Mouse (Mus musculus): Measurements from ENCODE around the gene Pheta2.

Gene Pheta2

DNA sequence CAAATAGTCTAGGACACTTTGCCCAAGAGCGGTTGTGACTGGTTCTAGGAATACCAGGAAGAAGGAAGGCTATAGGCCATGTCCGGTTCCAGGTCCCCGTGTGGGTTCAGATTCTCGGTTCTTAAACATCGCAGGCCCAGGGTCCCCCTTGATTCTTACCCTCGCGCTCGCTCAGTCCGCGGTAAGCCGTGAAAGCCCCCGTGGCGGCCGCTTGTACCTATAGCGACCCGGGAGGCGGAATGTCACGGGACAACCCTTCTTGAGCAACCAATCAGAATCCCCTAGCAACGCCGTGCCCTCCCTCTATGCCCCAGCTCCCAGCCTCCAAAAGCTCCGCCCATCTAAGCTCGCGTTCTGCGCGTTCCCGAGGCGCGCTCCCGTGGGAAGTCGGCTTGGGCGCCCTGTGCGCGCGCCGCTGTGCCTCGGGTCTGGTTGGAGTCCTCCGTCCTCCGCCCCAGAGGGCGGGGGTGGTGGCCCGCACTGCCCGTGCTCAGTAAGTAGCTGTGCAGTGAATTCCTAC, at the start of gene Pheta2, which contains the start of the genes Naga and Smdt1:
Pheta2 (plus strand) TSS at position 350 of the 520 bp plus-strand sequence.
Naga (minus strand) TSS at position 333 of the 520 bp plus-strand sequence.
Smdt1 (plus strand) TSS at position 367 of the 520 bp plus-strand sequence.
- peak; percentile 89 for DNase-seq (ENCODE audit: extremely low spot score, low read depth, low spot score)

DNA sequence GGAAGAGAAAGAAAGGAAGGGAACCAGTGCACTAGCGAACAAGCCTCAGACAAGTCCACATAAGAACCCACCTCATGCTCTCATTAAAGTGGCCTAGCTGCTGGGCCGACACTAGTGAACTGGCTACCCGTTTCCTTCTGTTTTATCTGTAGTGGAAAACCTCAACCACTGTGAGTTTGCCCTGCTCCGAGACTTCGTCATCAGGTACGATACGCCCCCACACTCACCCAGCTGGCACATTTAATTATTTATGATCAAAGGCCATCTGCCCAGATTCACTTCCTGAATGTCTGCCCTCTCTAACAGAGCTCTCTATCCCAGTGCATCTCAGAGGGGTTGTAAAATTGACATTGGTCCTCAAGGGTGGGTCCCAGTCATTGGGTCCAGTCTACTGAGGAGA, 48.5 kb upstream of the Pheta2 start:
- DNase-seq (ENCODE audit: extremely low spot score, low read depth, low spot score): no peak

DNA sequence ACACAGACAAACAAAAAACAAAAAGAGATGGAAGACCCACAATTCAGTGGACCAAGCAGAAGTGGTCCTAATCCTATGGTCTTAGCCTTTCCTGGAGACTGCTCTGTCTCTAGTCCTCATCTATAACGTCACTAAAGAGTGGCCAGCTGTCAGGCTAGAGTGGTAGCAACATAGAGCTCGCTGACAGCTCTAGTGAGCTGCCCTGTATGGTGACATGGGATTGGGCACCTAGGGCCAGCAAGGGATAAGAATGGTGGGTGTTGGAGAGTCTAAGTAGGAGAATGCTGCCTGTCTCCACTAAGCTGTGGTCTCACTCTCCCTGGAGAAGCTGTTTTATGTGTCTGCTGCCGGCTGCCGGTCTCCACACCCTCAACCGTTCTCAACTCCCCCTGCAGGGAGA, 45.9 kb upstream of the Pheta2 start:
- no peak for DNase-seq (ENCODE audit: extremely low spot score, low read depth, low spot score)

DNA sequence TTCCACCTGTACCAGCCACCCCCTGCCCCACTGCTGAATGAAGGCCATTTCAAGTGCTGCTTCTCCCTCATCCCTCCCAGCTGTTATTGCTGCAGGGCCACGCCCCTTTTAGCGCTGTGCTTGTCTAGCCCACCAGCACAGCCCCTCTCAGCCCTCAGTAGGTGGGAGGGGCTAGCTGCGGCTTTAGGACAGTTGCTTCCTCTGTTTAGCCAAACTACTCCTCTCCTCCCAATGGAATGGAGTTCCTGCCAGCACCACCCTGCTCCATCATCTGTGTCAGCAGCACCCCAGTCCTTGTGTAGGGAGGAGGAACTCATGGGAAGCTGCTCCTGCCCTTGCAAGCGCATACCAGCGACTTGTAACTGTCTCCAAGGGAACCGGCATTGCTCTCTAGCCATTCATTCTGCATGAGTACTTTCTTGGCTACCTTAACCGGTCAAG, 45.5 kb upstream of the Pheta2 start:
- no peak for DNase-seq (ENCODE audit: extremely low spot score, low read depth, low spot score)

DNA sequence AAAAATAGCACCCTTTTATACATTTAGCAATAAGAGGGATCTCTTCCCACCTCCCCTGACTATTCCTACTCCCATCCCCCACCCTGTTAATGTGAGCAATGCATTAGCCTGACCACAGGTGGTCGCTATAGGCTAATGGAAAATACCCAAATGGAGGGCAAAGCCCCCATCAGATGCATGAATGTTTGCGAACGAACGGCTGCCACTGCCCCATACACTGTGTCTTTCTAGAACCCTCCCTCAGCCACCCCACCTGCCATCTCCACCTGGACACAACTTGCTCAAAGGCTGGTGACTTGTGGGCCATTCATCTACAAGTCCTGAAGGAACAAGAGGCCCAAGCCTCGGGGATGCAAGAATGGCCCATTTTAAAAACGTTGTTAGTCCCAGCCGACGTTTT, 44.7 kb upstream of the Pheta2 start:
- DNase-seq (ENCODE audit: extremely low spot score, low read depth, low spot score): no peak

DNA sequence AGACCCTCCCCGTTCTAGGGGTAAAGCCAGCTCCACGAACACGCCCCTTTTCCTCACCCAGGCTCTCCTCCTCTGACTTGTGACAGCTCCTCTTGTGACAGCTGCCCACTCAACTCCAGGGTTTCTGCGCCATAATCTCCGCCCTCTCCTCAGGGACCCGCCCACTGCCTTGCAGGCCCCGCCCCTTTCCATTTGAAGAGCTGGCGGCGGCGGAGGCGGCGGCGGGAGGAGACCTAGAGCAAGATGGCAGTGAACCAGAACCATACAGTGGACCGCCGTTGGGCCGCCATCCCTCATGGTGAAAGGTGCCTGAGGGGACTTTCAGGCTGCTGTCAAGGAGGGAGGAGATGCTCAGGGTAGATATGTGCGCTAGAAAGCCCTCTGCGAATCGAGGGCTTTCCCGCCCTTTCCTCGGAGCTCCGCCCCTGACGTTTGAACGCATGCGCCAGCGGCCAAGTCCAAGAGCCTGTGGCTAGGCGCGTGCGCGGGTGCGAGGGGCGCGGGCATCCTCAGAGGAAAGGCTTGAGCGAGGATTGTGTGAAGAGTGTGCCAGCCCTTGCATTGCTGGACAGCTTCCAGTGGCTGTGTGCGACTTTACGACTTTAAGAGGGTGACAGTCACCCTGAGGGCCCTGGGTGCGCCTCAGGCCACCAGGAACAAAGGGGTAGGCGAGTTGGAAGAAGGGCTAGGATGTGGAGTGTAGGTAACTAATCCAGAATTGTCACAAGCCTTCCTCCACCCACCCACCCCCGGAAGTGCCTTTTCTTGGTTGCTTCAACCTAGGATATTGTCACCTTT, 39.8 kb upstream of the Pheta2 start, which contains the start of gene Wbp2nl:
Wbp2nl (plus strand) TSS at position 191 of the 798 bp plus-strand sequence.
- no peak for DNase-seq (ENCODE audit: extremely low spot score, low read depth, low spot score)

DNA sequence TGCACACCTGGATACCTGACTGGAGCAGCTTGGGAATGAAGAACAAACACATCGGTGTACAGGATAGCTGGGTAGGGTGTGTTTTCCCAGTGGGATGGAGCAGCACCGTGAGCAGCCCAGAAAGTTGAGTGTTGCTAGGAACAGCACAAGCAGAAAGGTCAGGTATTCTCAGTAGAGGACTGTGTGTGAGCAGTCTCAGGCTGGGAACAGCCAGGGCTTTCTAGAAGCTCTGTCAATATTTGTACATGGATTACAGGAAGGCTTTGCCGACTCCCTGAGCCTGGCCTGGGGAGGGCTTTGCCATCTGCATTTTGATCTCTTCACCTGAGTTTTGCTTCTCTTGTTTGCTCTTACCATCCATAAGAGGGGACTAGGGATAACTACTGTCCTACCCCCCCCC, 31.6 kb upstream of the Pheta2 start:
- DNase-seq (ENCODE audit: extremely low spot score, low read depth, low spot score): no peak

DNA sequence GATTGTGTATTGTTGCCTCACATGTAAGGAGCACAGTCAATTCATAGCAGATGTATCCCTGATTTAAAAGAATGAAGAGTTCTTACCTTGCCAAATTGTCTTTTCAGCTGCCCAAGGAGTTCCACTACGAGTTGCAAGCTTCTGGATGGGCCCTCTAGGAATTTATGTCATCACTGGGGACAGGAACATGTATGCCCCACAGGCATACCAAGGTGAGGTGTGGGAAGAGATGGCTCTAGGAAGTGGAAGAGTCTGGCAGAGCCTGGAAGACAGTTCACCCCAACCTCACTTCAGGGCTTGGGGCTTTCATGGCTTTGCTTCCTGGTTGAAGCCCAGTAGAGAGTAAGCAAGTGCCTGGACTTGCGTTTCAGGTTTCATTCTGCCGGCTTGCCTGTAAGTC, 30.3 kb upstream of the Pheta2 start:
- DNase-seq (ENCODE audit: extremely low spot score, low read depth, low spot score): no peak

DNA sequence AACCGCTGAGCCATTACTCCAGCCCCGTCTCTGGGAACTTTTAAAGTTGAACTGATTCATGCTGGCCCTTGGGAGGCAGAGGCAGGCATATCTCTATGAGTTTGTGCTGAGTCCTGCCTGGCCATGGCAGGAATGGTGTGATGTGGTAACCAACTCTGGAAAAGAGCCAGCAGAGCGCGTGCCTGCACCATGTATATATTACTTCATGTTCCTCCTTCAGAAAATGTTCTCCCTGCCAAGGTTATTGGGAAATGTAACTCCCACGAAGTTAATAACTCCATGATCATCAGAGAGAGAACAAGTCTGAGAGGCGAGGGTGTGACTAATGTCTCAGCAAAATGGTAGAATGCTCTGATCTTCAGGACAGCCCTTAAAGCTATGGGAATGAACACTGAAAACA, 20.9 kb upstream of the Pheta2 start:
- DNase-seq (ENCODE audit: extremely low spot score, low read depth, low spot score): no peak

DNA sequence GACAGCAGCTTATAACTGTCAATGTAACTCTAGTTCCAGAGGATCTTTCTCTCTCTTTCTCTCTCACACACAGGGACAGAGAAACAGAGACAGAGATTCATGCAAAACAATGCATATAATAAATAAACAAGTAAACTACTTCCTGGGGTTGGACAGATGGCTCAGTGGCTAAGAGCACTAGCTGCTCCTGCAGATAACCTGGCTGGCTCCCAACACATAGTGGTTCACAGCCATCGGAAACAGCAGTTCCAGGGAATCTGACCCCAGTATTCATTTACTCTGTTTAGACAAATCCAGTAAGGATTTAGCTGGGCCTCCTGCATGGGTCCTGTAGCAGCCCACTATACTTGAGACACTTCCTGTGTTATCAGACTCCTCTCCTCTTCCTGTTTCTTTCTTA, 19.1 kb upstream of the Pheta2 start:
- DNase-seq (ENCODE audit: extremely low spot score, low read depth, low spot score): no peak

DNA sequence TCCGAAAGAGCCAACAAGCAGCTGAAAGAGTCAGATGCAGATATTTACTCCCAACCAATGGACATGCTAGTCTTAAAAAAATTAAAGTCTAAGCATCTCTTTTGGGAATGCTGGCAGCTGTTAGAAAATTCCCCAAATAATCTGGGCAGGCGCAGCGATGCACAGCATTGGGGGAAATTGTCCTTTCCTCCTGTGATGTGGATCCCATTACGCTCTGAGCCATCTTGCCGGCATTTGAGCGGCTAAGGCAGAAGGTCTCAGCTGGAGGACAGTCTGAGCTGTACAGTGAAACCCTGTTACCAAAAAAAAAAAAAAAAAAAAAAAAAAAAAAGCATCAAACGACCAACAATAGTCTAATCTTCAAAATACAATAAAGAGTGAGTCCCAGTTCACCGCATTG, 16.5 kb upstream of the Pheta2 start:
- DNase-seq (ENCODE audit: extremely low spot score, low read depth, low spot score): no peak

DNA sequence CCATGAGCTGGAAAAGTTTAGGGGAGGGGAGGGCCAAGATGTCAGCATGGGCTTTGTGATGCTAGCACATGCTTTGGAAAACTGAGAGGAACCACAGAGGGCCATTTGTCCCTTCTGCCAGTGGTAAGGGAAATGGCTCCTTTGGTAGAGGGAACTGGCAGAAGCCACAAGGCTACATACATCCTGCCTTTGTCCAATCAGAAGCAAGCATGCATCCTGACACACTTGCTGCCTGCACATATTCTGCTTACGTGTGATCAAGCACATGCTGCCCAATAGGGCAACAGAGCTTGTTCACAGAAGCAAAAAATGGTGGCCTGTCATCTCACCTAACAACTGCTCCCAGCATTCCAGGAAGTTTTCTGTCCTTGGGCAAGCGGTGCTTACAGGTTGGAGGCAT, 13.4 kb upstream of the Pheta2 start:
- DNase-seq (ENCODE audit: extremely low spot score, low read depth, low spot score): no peak

DNA sequence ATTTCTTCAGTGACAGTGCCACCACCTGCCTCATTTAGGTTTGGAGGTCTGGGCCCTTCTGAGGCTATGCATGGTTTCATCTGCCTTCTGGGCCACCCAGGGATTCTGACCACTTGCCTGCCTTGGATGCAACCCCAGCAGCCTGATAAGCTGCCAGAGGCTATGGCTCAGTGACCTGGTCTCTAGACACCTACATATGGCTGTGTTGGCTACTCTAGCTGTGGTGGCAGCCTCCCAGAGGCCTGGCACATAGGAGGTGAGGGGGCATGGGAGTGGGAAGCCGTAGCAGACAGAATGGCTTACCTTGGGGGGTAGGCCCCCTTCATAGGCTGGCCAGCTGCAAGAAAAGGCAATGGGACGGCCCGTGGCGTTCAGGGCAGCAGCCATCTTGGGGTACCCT, 3.5 kb upstream of the Pheta2 start:
- no peak for DNase-seq (ENCODE audit: extremely low spot score, low read depth, low spot score)

DNA sequence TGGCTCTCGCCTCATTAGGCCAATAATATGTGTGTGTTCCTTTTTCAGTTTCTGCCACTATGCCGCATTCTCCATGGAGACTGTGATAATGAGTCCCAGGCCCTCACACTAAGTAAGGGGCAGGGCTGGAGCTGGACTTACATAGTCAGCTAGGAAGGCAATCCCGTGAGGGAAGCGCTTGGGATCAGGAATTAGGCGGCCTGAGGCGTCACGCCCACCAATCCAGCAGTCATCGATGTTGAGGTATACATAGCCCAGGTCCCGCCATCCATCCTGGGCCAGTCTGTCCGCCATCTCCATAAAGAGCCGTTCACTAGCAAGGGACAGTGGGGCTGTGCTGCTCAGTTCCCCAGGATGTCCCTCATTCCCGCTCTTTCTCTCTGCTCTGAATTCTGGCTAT, 2.1 kb upstream of the Pheta2 start:
- DNase-seq (ENCODE audit: extremely low spot score, low read depth, low spot score): no peak

DNA sequence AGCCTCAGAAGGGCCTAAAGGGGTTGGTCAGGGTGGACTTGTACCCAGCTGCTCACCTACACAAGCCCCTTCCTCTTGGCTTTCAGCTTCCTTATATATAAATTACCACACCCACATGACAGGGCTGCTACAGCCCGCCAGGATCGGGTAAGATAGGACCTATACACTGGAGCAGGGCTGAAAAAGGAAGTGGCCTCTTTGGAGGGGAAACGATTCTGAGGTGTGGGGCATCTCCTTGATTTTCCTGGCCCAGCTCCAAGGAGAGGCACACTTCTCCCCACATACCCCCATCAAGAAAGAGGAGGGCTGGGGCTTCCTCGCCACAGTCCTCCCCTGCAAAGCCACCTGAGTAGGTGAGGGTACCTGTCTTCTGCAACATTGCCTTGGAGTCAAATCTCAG, 867 bp upstream of the Pheta2 start:
- DNase-seq (ENCODE audit: extremely low spot score, low read depth, low spot score): no peak

DNA sequence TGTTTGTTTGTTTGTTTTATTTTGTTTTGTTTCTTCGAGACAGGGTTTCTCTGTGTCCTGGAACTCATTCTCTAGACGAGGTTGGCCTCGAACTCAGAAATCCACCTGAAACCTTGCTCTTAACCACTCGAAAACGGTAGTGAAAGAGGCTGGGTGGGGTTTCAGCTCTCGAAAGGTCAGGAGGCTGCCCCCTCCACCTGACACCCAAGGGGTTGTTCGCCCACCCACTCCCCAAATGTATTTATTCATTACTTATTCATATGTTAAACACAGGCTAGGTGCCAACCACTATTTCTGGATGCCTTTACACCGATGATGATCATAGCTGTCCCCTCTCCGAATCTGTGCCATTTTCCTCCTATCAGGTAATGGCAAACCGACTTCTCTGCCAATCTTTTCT, 408 bp downstream of the Pheta2 start:
- no peak for DNase-seq (ENCODE audit: extremely low spot score, low read depth, low spot score)

DNA sequence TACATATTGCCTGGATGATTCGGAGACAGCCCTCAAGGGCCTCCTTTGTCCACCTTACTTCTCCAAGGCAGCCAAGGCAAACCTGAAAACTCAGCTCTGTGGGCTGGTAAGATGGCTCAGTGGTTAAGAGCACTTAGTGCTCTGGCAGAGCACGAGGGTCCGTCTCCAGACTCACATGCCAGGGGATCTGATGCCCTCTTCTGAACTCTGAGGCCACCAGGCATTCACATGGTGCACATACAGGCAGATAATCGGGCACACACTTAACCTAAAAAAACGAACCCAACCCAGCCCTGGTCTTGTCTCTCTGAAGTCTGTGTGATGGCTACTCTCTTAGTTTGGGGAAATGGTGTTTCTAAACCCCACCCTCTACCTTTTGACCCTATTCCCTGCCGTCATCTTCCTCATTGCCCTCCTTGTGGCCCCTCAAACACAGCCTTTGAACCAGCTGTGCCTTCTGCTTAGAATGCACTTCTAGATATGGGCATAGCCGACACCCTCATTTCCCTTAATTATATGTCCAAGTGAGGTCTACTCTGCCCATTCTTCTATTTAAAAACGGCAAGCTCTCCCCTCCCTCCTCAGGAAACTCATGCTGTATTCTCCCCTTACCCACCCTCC, 1.0 kb downstream of the Pheta2 start:
- DNase-seq (ENCODE audit: extremely low spot score, low read depth, low spot score): no peak

DNA sequence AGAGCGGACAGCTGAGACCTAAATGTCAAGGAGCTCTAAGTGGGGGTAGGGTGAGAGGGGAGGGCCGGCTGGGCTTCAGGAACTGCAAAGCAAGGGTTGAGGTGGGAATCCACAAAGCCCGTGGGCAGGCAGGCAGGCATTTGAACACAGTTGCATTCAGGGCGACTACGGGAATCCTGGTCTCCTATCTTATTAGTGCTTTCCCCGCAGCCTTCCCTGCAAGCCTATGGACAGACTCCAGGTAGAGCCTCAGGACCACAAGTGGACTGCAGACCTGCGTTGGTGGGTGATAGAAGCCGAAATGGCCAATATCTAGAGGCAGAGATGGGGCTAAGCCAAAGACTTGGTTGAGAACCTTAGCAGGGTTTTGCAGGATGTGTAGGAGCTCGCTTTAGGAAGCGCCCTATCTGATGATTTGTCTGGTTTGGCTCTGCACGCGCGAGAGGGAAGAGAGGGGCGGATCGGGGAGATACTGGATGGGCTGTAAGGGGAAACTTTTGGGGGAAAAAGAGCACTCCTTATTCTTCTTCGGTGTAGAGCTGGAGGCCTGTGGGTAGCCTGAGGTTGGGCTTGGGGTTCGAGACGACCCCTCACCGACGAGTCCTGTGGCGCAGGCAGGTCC, 1.8 kb downstream of the Pheta2 start:
- DNase-seq (ENCODE audit: extremely low spot score, low read depth, low spot score): no peak

DNA sequence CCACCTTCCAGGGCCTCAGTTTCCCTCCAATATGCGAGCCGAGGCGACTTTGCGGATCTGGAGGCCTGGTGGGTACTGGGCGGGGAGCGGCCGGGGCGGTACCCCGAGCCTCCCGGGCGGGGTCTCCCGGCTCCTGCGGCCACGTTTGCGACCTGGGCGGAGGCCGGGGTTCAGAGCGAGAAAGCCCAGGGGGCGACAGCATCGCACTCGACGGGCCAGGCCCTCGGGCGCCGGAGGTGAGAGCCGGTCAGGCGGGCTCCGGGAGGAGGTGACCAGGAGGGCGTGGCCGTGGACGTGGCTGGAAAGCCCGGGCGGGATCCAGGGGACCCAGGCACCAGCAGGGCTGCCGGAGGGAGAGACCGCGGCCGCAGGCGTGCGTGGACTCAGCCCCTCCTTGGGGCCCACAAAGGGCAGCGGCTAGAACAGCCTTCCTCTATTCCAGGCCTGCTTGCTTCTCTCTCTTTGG, 2.3 kb downstream of the Pheta2 start:
- no peak for DNase-seq (ENCODE audit: extremely low spot score, low read depth, low spot score)

DNA sequence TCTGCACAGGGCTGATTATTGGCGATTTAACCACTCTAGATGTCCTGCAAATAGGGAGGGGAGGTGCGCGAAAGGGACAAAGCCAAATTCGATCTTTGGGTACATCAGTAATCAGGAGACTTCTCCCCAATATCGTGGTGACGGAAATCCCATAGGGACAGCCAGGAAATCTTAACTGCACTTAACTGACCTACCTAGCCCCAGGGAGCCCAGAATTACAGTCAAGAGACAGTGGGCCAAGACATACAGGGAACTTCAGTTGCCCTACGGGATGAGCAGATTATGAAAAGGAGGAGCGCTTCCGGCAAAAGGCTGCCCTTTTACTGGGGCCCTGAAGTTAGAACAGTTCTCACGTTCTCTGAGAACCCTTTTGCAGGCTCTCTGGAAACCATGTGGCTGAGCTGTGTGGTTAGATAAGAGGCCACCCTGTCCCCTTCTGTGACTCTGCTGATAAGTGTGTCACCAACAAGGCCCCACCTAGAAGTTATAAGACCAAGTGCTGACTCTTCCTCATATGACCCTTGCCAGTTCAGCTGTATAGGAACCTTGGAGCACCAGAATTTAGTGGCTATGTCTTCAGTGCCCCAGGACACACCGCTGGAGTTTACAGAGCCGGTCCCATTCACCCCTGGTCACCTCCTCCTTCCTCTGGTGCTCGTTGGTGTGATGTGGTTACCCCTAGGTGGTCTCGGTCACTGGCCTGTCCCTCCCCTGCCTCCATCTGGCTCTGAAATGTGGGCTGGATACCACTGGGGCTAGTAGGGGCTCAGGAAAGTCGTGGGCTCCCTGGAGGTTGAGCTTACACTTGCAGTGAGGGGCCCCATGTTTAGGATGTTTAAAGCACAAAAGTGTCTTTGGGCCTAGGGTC, 3.2 kb downstream of the Pheta2 start:
- DNase-seq (ENCODE audit: extremely low spot score, low read depth, low spot score): no peak

DNA sequence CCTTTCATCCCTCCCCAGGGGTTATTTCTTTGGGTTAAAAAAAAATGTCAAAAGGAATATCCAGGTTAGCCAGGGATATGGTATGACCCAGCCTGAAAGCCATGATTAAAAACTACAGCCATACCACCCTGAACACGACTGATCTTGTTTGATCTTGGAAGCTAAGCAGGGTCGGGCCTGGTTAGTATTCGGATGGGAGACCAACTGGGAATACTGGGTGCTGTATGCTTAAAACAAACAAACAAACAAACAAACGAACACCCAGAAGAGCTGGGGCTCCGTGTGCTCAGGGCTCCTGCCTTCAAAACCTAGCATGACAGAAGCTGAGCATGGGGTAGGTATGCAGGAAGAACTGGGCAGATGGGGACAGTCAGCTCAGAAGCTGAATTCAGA, 3.8 kb downstream of the Pheta2 start:
- DNase-seq (ENCODE audit: extremely low spot score, low read depth, low spot score): no peak

Data from hindlimb bud, embryonic 11.5 days (tissue).